Mouse (Mus musculus): ENCODE data around the gene Alox12e. TPM values are rescaled to one million over a fixed set of nuclear protein-coding genes. Genes with fewer than 3 reads are reported as not detected.

Alox12e gene
- polyA plus RNA-seq, 1 experiment from 2014 or later, result not detected

- no peaks in the 10 kb centered on the region for H3K36me3 ChIP-seq (replicated peaks; ENCODE audit: insufficient read depth, low read length)
- H3K9me3 ChIP-seq (ENCODE audit: low read length), result no peaks in the 10 kb centered on the region
- no peak overlapping the region for H3K4me3 ChIP-seq (ENCODE audit: low read depth, low read length)
- TF ChIP-seq CTCF (IDR thresholded peaks at IDR 0.05; ENCODE audit: low read depth) (no peak), EP300 (IDR thresholded peaks at IDR 0.05; ENCODE audit: low read depth) (no peak)
- no peaks in the 10 kb centered on the region for H3K4me1 ChIP-seq (ENCODE audit: insufficient read depth)
- H3K27ac ChIP-seq (ENCODE audit: low read depth), result no peak overlapping the region
- H3K4me2 ChIP-seq (ENCODE audit: low read depth, low read length), result no peak overlapping the region
- 34% methylated on average over 3 of the region's 3 CpGs for WGBS (ENCODE audit: insufficient replicate concordance)
- DNase-seq (no peak), ATAC-seq (no peak)
- no peaks in the 10 kb centered on the region for H3K27me3 ChIP-seq (ENCODE audit: insufficient read depth, low read length)
- no peak overlapping the region for H3K9ac ChIP-seq (replicated peaks)
These were observed 42.0 kb downstream of the Alox12e start for GRCm38 (mm10) chr11:70280441-70280840.

GRCm38 (mm10) chr11:70278961-70279360 lies 43.5 kb downstream of the Alox12e start:
- TF ChIP-seq CTCF (IDR thresholded peaks at IDR 0.05; ENCODE audit: low read depth), result no peak
- no peak for TF ChIP-seq EP300 (IDR thresholded peaks at IDR 0.05; ENCODE audit: low read depth)
- DNase-seq (no peak), ATAC-seq (no peak)
- no peaks in the 10 kb centered on the region for H3K9me3 ChIP-seq (ENCODE audit: low read length)
- H3K4me2 ChIP-seq (ENCODE audit: low read depth, low read length), result no peak overlapping the region
- no peaks in the 10 kb centered on the region for H3K27me3 ChIP-seq (ENCODE audit: insufficient read depth, low read length)
- WGBS (ENCODE audit: insufficient replicate concordance), result 78% methylated on average over 3 of the region's 3 CpGs
- no peak overlapping the region for H3K27ac ChIP-seq (ENCODE audit: low read depth)
- H3K4me1 ChIP-seq (ENCODE audit: insufficient read depth), result no peaks in the 10 kb centered on the region
- no peak overlapping the region for H3K9ac ChIP-seq (replicated peaks)
- no peaks in the 10 kb centered on the region for H3K36me3 ChIP-seq (replicated peaks; ENCODE audit: insufficient read depth, low read length)
- H3K4me3 ChIP-seq (ENCODE audit: low read depth, low read length), result no peak overlapping the region

GRCm38 (mm10) chr11:70271641-70272040 lies 50.8 kb downstream of the Alox12e start:
- no peaks in the 10 kb centered on the region for H3K9me3 ChIP-seq (ENCODE audit: low read length)
- ATAC-seq, result no peak
- H3K4me2 ChIP-seq (ENCODE audit: low read depth, low read length), result no peak overlapping the region
- H3K9ac ChIP-seq (replicated peaks), result no peak overlapping the region
- H3K27me3 ChIP-seq (ENCODE audit: insufficient read depth, low read length), result no peaks in the 10 kb centered on the region
- H3K4me3 ChIP-seq (ENCODE audit: low read depth, low read length), result no peak overlapping the region
- no peak overlapping the region for H3K27ac ChIP-seq (ENCODE audit: low read depth)
- no peak for DNase-seq
- no peaks in the 10 kb centered on the region for H3K36me3 ChIP-seq (replicated peaks; ENCODE audit: insufficient read depth, low read length)
- WGBS (ENCODE audit: insufficient replicate concordance), result 69% methylated on average over 7 of the region's 7 CpGs
- no peak for TF ChIP-seq CTCF (IDR thresholded peaks at IDR 0.05; ENCODE audit: low read depth)
- TF ChIP-seq EP300 (IDR thresholded peaks at IDR 0.05; ENCODE audit: low read depth), result no peak
- no peaks in the 10 kb centered on the region for H3K4me1 ChIP-seq (ENCODE audit: insufficient read depth)

- Histone ChIP-seq H3K36me3 (replicated peaks; ENCODE audit: insufficient read depth, low read length) (no peaks in the 10 kb centered on the region), H3K9ac (replicated peaks) (no peak overlapping the region), H3K27ac (ENCODE audit: low read depth) (no peak overlapping the region), H3K4me1 (ENCODE audit: insufficient read depth) (no peaks in the 10 kb centered on the region), H3K4me3 (ENCODE audit: low read depth, low read length) (no peak overlapping the region), H3K4me2 (ENCODE audit: low read depth, low read length) (no peak overlapping the region), H3K9me3 (ENCODE audit: low read length) (no peaks in the 10 kb centered on the region), H3K27me3 (ENCODE audit: insufficient read depth, low read length) (no peaks in the 10 kb centered on the region)
- ATAC-seq, result no peak
- TF ChIP-seq CTCF (IDR thresholded peaks at IDR 0.05; ENCODE audit: low read depth), result no peak
- WGBS (ENCODE audit: insufficient replicate concordance), result 80% methylated on average over 1 of the region's 1 CpGs
- DNase-seq, result no peak
These were observed 56.0 kb downstream of the Alox12e start for GRCm38 (mm10) chr11:70266405-70266804.

GRCm38 (mm10) chr11:70265819-70266218 lies 56.6 kb downstream of the Alox12e start:
- no peak for ATAC-seq
- Histone ChIP-seq H3K27me3 (ENCODE audit: insufficient read depth, low read length) (no peaks in the 10 kb centered on the region), H3K9me3 (ENCODE audit: low read length) (no peaks in the 10 kb centered on the region)

More at GRCm38 (mm10) chr11:70265819-70266218, 56.6 kb downstream of the Alox12e start:
- Histone ChIP-seq H3K4me1 (ENCODE audit: insufficient read depth) (no peaks in the 10 kb centered on the region), H3K9ac (replicated peaks) (no peak overlapping the region), H3K4me3 (ENCODE audit: low read depth, low read length) (no peak overlapping the region), H3K27ac (ENCODE audit: low read depth) (no peak overlapping the region), H3K4me2 (ENCODE audit: low read depth, low read length) (no peak overlapping the region), H3K36me3 (replicated peaks; ENCODE audit: insufficient read depth, low read length) (no peaks in the 10 kb centered on the region)
- no peak for TF ChIP-seq CTCF (IDR thresholded peaks at IDR 0.05; ENCODE audit: low read depth)
- TF ChIP-seq EP300 (IDR thresholded peaks at IDR 0.05; ENCODE audit: low read depth), result no peak
- no peak for DNase-seq
- WGBS (ENCODE audit: insufficient replicate concordance), result 61% methylated on average over 4 of the region's 4 CpGs

Other genes with a start within 250 kb of the Alox12e start
- 48.3 and 53.3 TPM in 2 replicates for gene Asgr2, start 230.0 kb downstream of the Alox12e start, polyA plus RNA-seq (2015; fragmentation: Nextera tagmentation; extraction: Ambion mirVana)
- gene Mgl2, start 192.3 kb downstream of the Alox12e start, polyA plus RNA-seq (2015; fragmentation: Nextera tagmentation; extraction: Ambion mirVana), result 1.5 TPM in 2 replicates
- 0.46 and 0.81 TPM in 2 replicates for gene Clec10a, start 166.4 kb downstream of the Alox12e start, polyA plus RNA-seq (2015; fragmentation: Nextera tagmentation; extraction: Ambion mirVana)
- gene Slc16a11, start 109.9 kb downstream of the Alox12e start, polyA plus RNA-seq (2015; fragmentation: Nextera tagmentation; extraction: Ambion mirVana), result 1.4 and 1.8 TPM in 2 replicates
- 1.3 and 1.9 TPM in 2 replicates for gene Slc16a13, start 101.6 kb downstream of the Alox12e start, polyA plus RNA-seq (2015; fragmentation: Nextera tagmentation; extraction: Ambion mirVana)
- gene Bcl6b, start 92.8 kb downstream of the Alox12e start, polyA plus RNA-seq (2015; fragmentation: Nextera tagmentation; extraction: Ambion mirVana), result 1.4 and 1.8 TPM in 2 replicates
- 48.9 and 55.2 TPM in 2 replicates for gene 0610010K14Rik, start 84.7 kb downstream of the Alox12e start, polyA plus RNA-seq (2015; fragmentation: Nextera tagmentation; extraction: Ambion mirVana)
- gene Gm21988, start 82.8 kb downstream of the Alox12e start, polyA plus RNA-seq (2015; fragmentation: Nextera tagmentation; extraction: Ambion mirVana), result 5.4 and 5.8 TPM in 2 replicates
- 241 TPM in 2 replicates for gene Rnasek, start 82.8 kb downstream of the Alox12e start, polyA plus RNA-seq (2015; fragmentation: Nextera tagmentation; extraction: Ambion mirVana)
- 17.8 and 20.0 TPM in 2 replicates for gene Alox12, start 67.3 kb downstream of the Alox12e start, polyA plus RNA-seq (2015; fragmentation: Nextera tagmentation; extraction: Ambion mirVana)
- gene Alox15, start 29.4 kb upstream of the Alox12e start, polyA plus RNA-seq (2015; fragmentation: Nextera tagmentation; extraction: Ambion mirVana), result 0.49 and 0.56 TPM in 2 replicates
- 6.1 and 6.4 TPM in 2 replicates for gene Pelp1, start 87.4 kb upstream of the Alox12e start, polyA plus RNA-seq (2015; fragmentation: Nextera tagmentation; extraction: Ambion mirVana)
- 20.0 and 21.8 TPM in 2 replicates for gene Arrb2, start 110.0 kb upstream of the Alox12e start, polyA plus RNA-seq (2015; fragmentation: Nextera tagmentation; extraction: Ambion mirVana)
- 14.3 and 15.1 TPM in 2 replicates for gene Med11, start 129.3 kb upstream of the Alox12e start, polyA plus RNA-seq (2015; fragmentation: Nextera tagmentation; extraction: Ambion mirVana)
- gene Zmynd15, start 136.8 kb upstream of the Alox12e start, polyA plus RNA-seq (2015; fragmentation: Nextera tagmentation; extraction: Ambion mirVana), result 0.59 and 0.70 TPM in 2 replicates
- gene Cxcl16, start 137.4 kb upstream of the Alox12e start, polyA plus RNA-seq (2015; fragmentation: Nextera tagmentation; extraction: Ambion mirVana), result 9.2 and 9.4 TPM in 2 replicates
- gene Tm4sf5, start 182.6 kb upstream of the Alox12e start, polyA plus RNA-seq (2015; fragmentation: Nextera tagmentation; extraction: Ambion mirVana), result 1.7 and 2.8 TPM in 2 replicates
- gene Vmo1, start 192.0 kb upstream of the Alox12e start, polyA plus RNA-seq (2015; fragmentation: Nextera tagmentation; extraction: Ambion mirVana), result 1.0 and 1.4 TPM in 2 replicates
- gene Gltpd2, start 196.6 kb upstream of the Alox12e start, polyA plus RNA-seq (2015; fragmentation: Nextera tagmentation; extraction: Ambion mirVana), result 28.0 and 30.8 TPM in 2 replicates
- gene Psmb6, start 202.7 kb upstream of the Alox12e start, polyA plus RNA-seq (2015; fragmentation: Nextera tagmentation; extraction: Ambion mirVana), result 317 and 325 TPM in 2 replicates
- not detected in 2 replicates for gene Gm40193, start 210.3 kb upstream of the Alox12e start, polyA plus RNA-seq (2015; fragmentation: Nextera tagmentation; extraction: Ambion mirVana)
- 1.6 and 1.8 TPM in 2 replicates for gene Pld2, start 217.4 kb upstream of the Alox12e start, polyA plus RNA-seq (2015; fragmentation: Nextera tagmentation; extraction: Ambion mirVana)
- gene Mink1, start 240.3 kb upstream of the Alox12e start, polyA plus RNA-seq (2015; fragmentation: Nextera tagmentation; extraction: Ambion mirVana), result 3.7 and 3.9 TPM in 2 replicates

Measured in liver, postnatal 0 days (tissue).